Mouse (Mus musculus): Measurements from ENCODE around the gene Swt1.

- TF ChIP-seq CTCF (IDR thresholded peaks at IDR 0.05; ENCODE audit: extremely low read depth, insufficient read depth, low read length) (no peak), POLR2A (IDR thresholded peaks at IDR 0.05; ENCODE audit: extremely low read depth, insufficient read depth, low read length) (no peak)
These were observed 84.5 kb downstream of the Swt1 start for GRCm38 (mm10) chr1:151343571-151344282.
